Mouse (Mus musculus) CH12.LX (cell line): ENCODE data around the gene Glp2r. TPM values are rescaled to one million over a fixed set of nuclear protein-coding genes. Genes with fewer than 3 reads are reported as not detected.

Experiments used
- DNase-seq: peaks from one replicate; pipeline ENCODE4 v3.0.0-alpha.2; 2013; ENCODE audit errors: extremely low read depth
- H3K27ac ChIP-seq: 2 replicates; pipeline ENCODE4 v1.5.1; 2012; ENCODE audit warnings: low read depth, mild to moderate bottlenecking, control low read depth, moderate library complexity; ENCODE audit not compliant: insufficient read depth
- H3K27me3 ChIP-seq: replicated peaks from 2 replicates; pipeline ENCODE3; 2012; ENCODE audit warnings: inconsistent platforms
- H3K36me3 ChIP-seq, 2 experiments: replicated peaks in 1 of 2; 2 replicates each; pipeline versions ENCODE3 to v1.6.1; 2012; ENCODE audit warnings: inconsistent platforms in 1 of 2, low read length in 1 of 2, mild to moderate bottlenecking in 1 of 2, mixed read lengths in 1 of 2, moderate library complexity in 1 of 2; ENCODE audit not compliant: control insufficient read depth in 1 of 2, insufficient read depth in 1 of 2
- H3K4me1 ChIP-seq, 2 experiments: 2 replicates each; pipeline ENCODE4 v1.6.1; 2012; ENCODE audit warnings: inconsistent platforms in 1 of 2, moderate library complexity in 1 of 2; ENCODE audit not compliant: insufficient read depth in 2 of 2, control insufficient read depth in 1 of 2
- H3K4me2 ChIP-seq: 2 replicates; pipeline ENCODE4 v1.6.1; 2012; ENCODE audit warnings: low read depth, mild to moderate bottlenecking, control low read depth; ENCODE audit not compliant: poor library complexity, insufficient read depth, severe bottlenecking
- H3K4me3 ChIP-seq, 3 experiments: fragments of 150-350 bp in 1 of 3; sonication (generic) in 1 of 3; replicated peaks in 1 of 3; 2 replicates each; pipeline versions ENCODE3 to v1.5.1; 2011 to 2012; ENCODE audit warnings: low read depth in 2 of 3, low read length in 2 of 3, mild to moderate bottlenecking in 2 of 3, moderate library complexity in 2 of 3, control low read depth in 1 of 3, improper control_type of control experiment in 1 of 3, inconsistent platforms in 1 of 3, mixed read lengths in 1 of 3; ENCODE audit not compliant: poor library complexity in 1 of 3
- H3K79me2 ChIP-seq: replicated peaks from 2 replicates; pipeline ENCODE4 v1.6.1; 2012; ENCODE audit warnings: mild to moderate bottlenecking, moderate library complexity; ENCODE audit not compliant: control insufficient read depth, poor library complexity, insufficient read depth, severe bottlenecking; ENCODE audit errors: extremely low read depth
- H3K9ac ChIP-seq: 2 replicates; pipeline ENCODE4 v1.6.1; 2012; ENCODE audit warnings: low read depth, mild to moderate bottlenecking, control low read depth, moderate library complexity; ENCODE audit not compliant: insufficient read depth
- H3K9me3 ChIP-seq: replicated peaks from 2 replicates; pipeline ENCODE3; 2012; ENCODE audit warnings: low read length, inconsistent platforms, mixed read lengths
- CHD1 ChIP-seq: IDR thresholded peaks from 2 replicates; pipeline ENCODE4 v1.6.1; 2012; ENCODE audit warnings: low read depth, low read length, improper control_type of control experiment, inconsistent platforms
- CTCF ChIP-seq, 2 experiments: IDR thresholded peaks in 1 of 2; conservative IDR thresholded peaks in 1 of 2; 2 replicates each; pipeline ENCODE4 v1.5.1; 2011 to 2012; ENCODE audit warnings: low read depth in 2 of 2, low read length in 2 of 2, improper control_type of control experiment in 1 of 2, inconsistent platforms in 1 of 2, mild to moderate bottlenecking in 1 of 2, moderate library complexity in 1 of 2
- E2F4 ChIP-seq: IDR thresholded peaks from 2 replicates; pipeline ENCODE4 v1.6.1; 2011; ENCODE audit warnings: low read depth, low read length, improper control_type of control experiment; ENCODE audit not compliant: insufficient replicate concordance
- EP300 ChIP-seq: IDR thresholded peaks from 2 replicates; pipeline ENCODE4 v1.6.1; 2011; ENCODE audit warnings: low read length, improper control_type of control experiment
- HCFC1 ChIP-seq: IDR thresholded peaks from 2 replicates; pipeline ENCODE4 v1.6.1; 2012; ENCODE audit warnings: low read depth, mild to moderate bottlenecking, inconsistent platforms, low read length, improper control_type of control experiment
- IRF4 ChIP-seq: IDR thresholded peaks from 2 replicates; pipeline ENCODE4 v1.6.1; 2014; ENCODE audit warnings: low read depth, mild to moderate bottlenecking, inconsistent platforms, low read length, improper control_type of control experiment
- JUND ChIP-seq: conservative IDR thresholded peaks from 2 replicates; pipeline ENCODE4 v1.6.1; 2011; ENCODE audit warnings: low read depth, low read length, improper control_type of control experiment
- MAX ChIP-seq: IDR thresholded peaks from 2 replicates; pipeline ENCODE4 v1.6.1; 2011; ENCODE audit warnings: low read length, improper control_type of control experiment
- MAZ ChIP-seq: IDR thresholded peaks from 2 replicates; pipeline ENCODE4 v1.6.1; 2012; ENCODE audit warnings: low read depth, mild to moderate bottlenecking, inconsistent platforms, low read length, improper control_type of control experiment, moderate library complexity
- NELFE ChIP-seq: IDR thresholded peaks from 2 replicates; pipeline ENCODE4 v1.6.1; 2011; ENCODE audit warnings: low read depth, low read length, improper control_type of control experiment
- NRF1 ChIP-seq: IDR thresholded peaks from 2 replicates; pipeline ENCODE4 v1.6.1; 2014; ENCODE audit warnings: low read depth, mild to moderate bottlenecking, inconsistent platforms, low read length, improper control_type of control experiment, moderate library complexity
- PAX5 ChIP-seq: IDR thresholded peaks from 2 replicates; pipeline ENCODE4 v1.6.1; 2012; ENCODE audit warnings: low read length, inconsistent platforms, mixed read lengths
- POLR2A ChIP-seq: IDR thresholded peaks from 2 replicates; pipeline ENCODE4 v1.6.1; 2011; ENCODE audit warnings: low read depth, mild to moderate bottlenecking, improper control_type of control experiment, low read length
- SMC3 ChIP-seq: IDR thresholded peaks from 2 replicates; pipeline ENCODE4 v1.6.1; 2011; ENCODE audit warnings: low read depth, low read length, improper control_type of control experiment
- TCF12 ChIP-seq: IDR thresholded peaks from 2 replicates; pipeline ENCODE4 v1.6.1; 2014; ENCODE audit warnings: low read depth, mild to moderate bottlenecking, inconsistent platforms, low read length, improper control_type of control experiment
- USF1 ChIP-seq: IDR thresholded peaks from 2 replicates; pipeline ENCODE4 v1.6.1; 2014; ENCODE audit warnings: low read depth, mild to moderate bottlenecking, inconsistent platforms, low read length, improper control_type of control experiment
- USF2 ChIP-seq: conservative IDR thresholded peaks from 2 replicates; pipeline ENCODE4 v1.6.1; 2011; ENCODE audit warnings: low read depth, low read length, improper control_type of control experiment
- ZC3H11A ChIP-seq: IDR thresholded peaks from 2 replicates; pipeline ENCODE4 v1.6.1; 2012; ENCODE audit warnings: low read depth, mild to moderate bottlenecking, inconsistent platforms, low read length, improper control_type of control experiment
- ZMIZ1 ChIP-seq: IDR thresholded peaks from 2 replicates; pipeline ENCODE4 v1.6.1; 2012; ENCODE audit warnings: low read depth, mild to moderate bottlenecking, inconsistent platforms, low read length, improper control_type of control experiment
- ZNF384 ChIP-seq: IDR thresholded peaks from 2 replicates; pipeline ENCODE4 v1.6.1; 2012; ENCODE audit warnings: low read depth, low read length, improper control_type of control experiment, inconsistent platforms
- dilution Hi-C: fragments of 300-500 bp; cut with MboI; formaldehyde crosslinking; loops from 2 replicates; pipeline ENCODE4 v1.14.3; 2020; ENCODE audit warnings: low sequenced_read_pairs; ENCODE audit not compliant: extremely low pct_unique_long_range_greater_than_20kb, extremely low pct_ligation_motif_present
- in situ Hi-C: fragments of 300-500 bp; cut with MboI; formaldehyde crosslinking; loops from 3 replicates; pipeline ENCODE4 v1.14.3; 2019; ENCODE audit warnings: low sequenced_read_pairs, low pct_ligation_motif_present, low pct_unique_long_range_greater_than_20kb, mixed read lengths
- polyA plus RNA-seq: library from polyadenylated mRNA; unstranded; fragments of >175 nt; gene quantifications from 2 replicates; pipeline ENCODE4 v1.2.1, GENCODE M21; 2012; ENCODE audit warnings: low read depth; ENCODE audit not compliant: insufficient read length
- total RNA-seq, 2 experiments: library from RNA; depleted of rRNA; stranded (reverse); fragments of 300-350 nt in 1 of 2; fragments of >200 nt in 1 of 2; gene quantifications; 2 replicates each; pipeline ENCODE4 v1.2.3; 2012 to 2014

Gene Glp2r
- total and polyA plus RNA-seq, 3 experiments, result 0.04 to 0.09 (median 0.07) TPM

- H3K4me1 ChIP-seq, result peaks cover 0 to 20% of the 10 kb centered on the region in 2 experiments; a peak in 2 of 4 replicates
- no peaks in the 10 kb centered on the region for H3K9me3 ChIP-seq
- no peak overlapping the region for H3K4me3 ChIP-seq
- DNase-seq, result peak; percentile 79
- H3K4me2 ChIP-seq, result no peak overlapping the region
- H3K27ac ChIP-seq, result no peak overlapping the region
- dilution Hi-C loops, result no loop called here
- TF ChIP-seq JUND (no peak), EP300 (no peak), HCFC1 (no peak), PAX5 (no peak), MAZ (no peak), CHD1 (no peak), NELFE (peak; percentile 45; the same call in 1 of the 2 replicates), ZC3H11A (peak; percentile 45; the same call in 1 of the 2 replicates), E2F4 (no peak), ZMIZ1 (no peak), POLR2A (no peak), CTCF (conservative IDR thresholded peaks at IDR 0.05 in 1 of 2, IDR thresholded peaks at IDR 0.05 in 1 of 2; ENCODE audit: low read depth in 2 of 2, low read length in 2 of 2) (peak in 1 of 2 experiments; percentile 97; a peak in 3 of 4 replicates), IRF4 (no peak), MAX (no peak), SMC3 (peak; percentile 91), ZNF384 (peak; percentile 89), USF2 (no peak)
- H3K9ac ChIP-seq, result no peak overlapping the region
- no peaks in the 10 kb centered on the region for H3K36me3 ChIP-seq
- H3K27me3 ChIP-seq, result no peaks in the 10 kb centered on the region
- in situ Hi-C loops, result no loop called here
- no peaks in the 10 kb centered on the region for H3K79me2 ChIP-seq
Measured at GRCm38 (mm10) chr11:67772577-67772976, 1.6 kb upstream of the Glp2r start.

- Histone ChIP-seq H3K79me2 (no peaks in the 10 kb centered on the region), H3K36me3 (no peaks in the 10 kb centered on the region), H3K4me3 (no peak overlapping the region), H3K9ac (no peak overlapping the region), H3K9me3 (no peaks in the 10 kb centered on the region), H3K4me2 (no peak overlapping the region), H3K27ac (no peak overlapping the region), H3K4me1 (peaks cover 0 to 20% of the 10 kb centered on the region in 2 experiments; a peak in 2 of 4 replicates), H3K27me3 (no peaks in the 10 kb centered on the region)
- dilution Hi-C loops, result no loop called here
- TF ChIP-seq USF1 (peak; percentile 52), USF2 (peak; percentile 51; the same call in 1 of the 2 replicates), NRF1 (no peak), ZMIZ1 (no peak), TCF12 (no peak)
- in situ Hi-C loops, result no loop called here
- DNase-seq, result no peak
Measured at GRCm38 (mm10) chr11:67771691-67772090, 738 bp upstream of the Glp2r start.
